Mouse (Mus musculus): ENCODE results near the gene Cuta. TPM values are rescaled to one million over a fixed set of nuclear protein-coding genes. Genes with fewer than 3 reads are reported as not detected.

The Cuta gene
- polyA plus RNA-seq, 1 experiment from 2014 or later = 151 TPM

GRCm38 (mm10) chr17:26893492-26893891, 45.9 kb downstream of the Cuta start:
- Histone ChIP-seq H3K27ac (no peak overlapping the region), H3K4me3 (no peak overlapping the region), H3K4me1 (peaks cover 5% of the 10 kb centered on the region; the same call in 1 of the 2 replicates), H3K9me3 (no peaks in the 10 kb centered on the region), H3K36me3 (no peaks in the 10 kb centered on the region), H3K4me2 (replicated peaks) (no peak overlapping the region), H3K27me3 (replicated peaks) (no peaks in the 10 kb centered on the region; the same call in none of the 2 replicates), H3K9ac (no peak overlapping the region)
- WGBS = 63% methylated on average over 6 of the region's 6 CpGs
- ATAC-seq (ENCODE audit: low FRiP score, low read depth) = no peak

GRCm38 (mm10) chr17:26892635-26893375, 46.6 kb downstream of the Cuta start:
- no peak overlapping the region for H3K27ac ChIP-seq
- no peak overlapping the region for H3K4me2 ChIP-seq (replicated peaks)
- H3K9ac ChIP-seq = peak overlapping the region; percentile 8; the same call in 1 of the 2 replicates
- H3K9me3 ChIP-seq = no peaks in the 10 kb centered on the region
- H3K4me1 ChIP-seq = peaks cover 5% of the 10 kb centered on the region; the same call in 1 of the 2 replicates
- no peak for ATAC-seq (ENCODE audit: low FRiP score, low read depth)
- no peaks in the 10 kb centered on the region; the same call in none of the 2 replicates for H3K27me3 ChIP-seq (replicated peaks)
- no peak overlapping the region for H3K4me3 ChIP-seq
- WGBS = 70% methylated on average over 16 of the region's 16 CpGs
- H3K36me3 ChIP-seq = no peaks in the 10 kb centered on the region

GRCm38 (mm10) chr17:26887926-26888325, 51.4 kb downstream of the Cuta start:
- H3K4me2 ChIP-seq (replicated peaks) = no peak overlapping the region
- peaks cover 23% of the 10 kb centered on the region for H3K4me1 ChIP-seq
- H3K27ac ChIP-seq = no peak overlapping the region
- H3K36me3 ChIP-seq = no peaks in the 10 kb centered on the region
- 35% methylated on average over 3 of the region's 3 CpGs for whole genome bisulfite sequencing
- no peaks in the 10 kb centered on the region for H3K9me3 ChIP-seq
- H3K27me3 ChIP-seq (replicated peaks) = no peaks in the 10 kb centered on the region; the same call in 1 of the 2 replicates
- ATAC-seq (ENCODE audit: low FRiP score, low read depth) = no peak
- H3K4me3 ChIP-seq = no peak overlapping the region
- no peak overlapping the region for H3K9ac ChIP-seq

- no peak overlapping the region for H3K27ac ChIP-seq
- H3K27me3 ChIP-seq (replicated peaks) = no peaks in the 10 kb centered on the region
- ATAC-seq (ENCODE audit: low FRiP score, low read depth) = peak; percentile 82
- peak overlapping the region; percentile 29; the same call in 1 of the 2 replicates for H3K9ac ChIP-seq
- 9% methylated on average over 30 of the region's 30 CpGs for WGBS
- H3K4me1 ChIP-seq = peaks cover 18% of the 10 kb centered on the region
- no peaks in the 10 kb centered on the region for H3K9me3 ChIP-seq
- no peaks in the 10 kb centered on the region for H3K36me3 ChIP-seq
- peak overlapping the region; percentile 31 for H3K4me3 ChIP-seq
- peak overlapping the region; percentile 63 for H3K4me2 ChIP-seq (replicated peaks)
Observed at GRCm38 (mm10) chr17:26886047-26886749, 53.2 kb downstream of the Cuta start.

GRCm38 (mm10) chr17:26884995-26885926, 54.1 kb downstream of the Cuta start:
- Histone ChIP-seq H3K27me3 (replicated peaks) (no peaks in the 10 kb centered on the region), H3K9me3 (no peaks in the 10 kb centered on the region), H3K4me3 (peak overlapping the region; percentile 31), H3K9ac (peak overlapping the region; percentile 29; the same call in 1 of the 2 replicates), H3K36me3 (no peaks in the 10 kb centered on the region), H3K4me1 (peaks cover 18% of the 10 kb centered on the region), H3K4me2 (replicated peaks) (peak overlapping the region; percentile 63), H3K27ac (no peak overlapping the region)
- 0 out of 2 replicates have a peak, but pooled peaks have one; percentile 37 for ATAC-seq (ENCODE audit: low FRiP score, low read depth)
- 23% methylated on average over 25 of the region's 25 CpGs for WGBS

Small RNAs within 50 kb of the gene (microRNA-seq; reads per million reads assigned to microRNA genes)
- gene Gm27775 = not detected
- not detected for gene Mir3083
- gene Mir6968 = 0.66 reads per million

Other genes starting within 250 kb of the Cuta start
- gene Crebrf, start 223.9 kb downstream of the Cuta start, polyA plus RNA-seq (2016; fragmentation: Nextera tagmentation; extraction: Ambion mirVana) = 5.0 and 7.9 TPM in 2 replicates
- 48.5 and 49.4 TPM in 2 replicates for gene Bnip1, start 158.5 kb downstream of the Cuta start, polyA plus RNA-seq (2016; fragmentation: Nextera tagmentation; extraction: Ambion mirVana)
- gene Nkx2-5, start 94.6 kb downstream of the Cuta start, polyA plus RNA-seq (2016; fragmentation: Nextera tagmentation; extraction: Ambion mirVana) = 0.22 TPM in 1 of 2 replicates, not detected in the other
- 6.0 and 7.0 TPM in 2 replicates for gene Kifc5b, start 22.5 kb downstream of the Cuta start, polyA plus RNA-seq (2016; fragmentation: Nextera tagmentation; extraction: Ambion mirVana)
- 14.5 and 15.9 TPM in 2 replicates for gene Phf1, start 6.5 kb downstream of the Cuta start, polyA plus RNA-seq (2016; fragmentation: Nextera tagmentation; extraction: Ambion mirVana)
- 2.6 and 3.5 TPM in 2 replicates for gene Syngap1, start 1.7 kb upstream of the Cuta start, polyA plus RNA-seq (2016; fragmentation: Nextera tagmentation; extraction: Ambion mirVana)
- gene Zbtb9, start 33.6 kb upstream of the Cuta start, polyA plus RNA-seq (2016; fragmentation: Nextera tagmentation; extraction: Ambion mirVana) = 17.6 and 19.4 TPM in 2 replicates
- gene Bak1, start 89.4 kb upstream of the Cuta start, polyA plus RNA-seq (2016; fragmentation: Nextera tagmentation; extraction: Ambion mirVana) = 2.5 and 3.0 TPM in 2 replicates
- 2.2 and 2.4 TPM in 2 replicates for gene Itpr3, start 117.7 kb upstream of the Cuta start, polyA plus RNA-seq (2016; fragmentation: Nextera tagmentation; extraction: Ambion mirVana)
- gene Uqcc2, start 194.3 kb upstream of the Cuta start, polyA plus RNA-seq (2016; fragmentation: Nextera tagmentation; extraction: Ambion mirVana) = 307 and 321 TPM in 2 replicates
- gene Ip6k3, start 228.2 kb upstream of the Cuta start, polyA plus RNA-seq (2016; fragmentation: Nextera tagmentation; extraction: Ambion mirVana) = 0.18 and 0.38 TPM in 2 replicates